Mouse (Mus musculus): ENCODE measurements at regions not wholly inside any gene's neighbourhood (a gene's known extent, or its start where the extent isn't known, plus 50 kb on each side); places are given as distances from the start of the nearest gene placed in this dataset.

DNA sequence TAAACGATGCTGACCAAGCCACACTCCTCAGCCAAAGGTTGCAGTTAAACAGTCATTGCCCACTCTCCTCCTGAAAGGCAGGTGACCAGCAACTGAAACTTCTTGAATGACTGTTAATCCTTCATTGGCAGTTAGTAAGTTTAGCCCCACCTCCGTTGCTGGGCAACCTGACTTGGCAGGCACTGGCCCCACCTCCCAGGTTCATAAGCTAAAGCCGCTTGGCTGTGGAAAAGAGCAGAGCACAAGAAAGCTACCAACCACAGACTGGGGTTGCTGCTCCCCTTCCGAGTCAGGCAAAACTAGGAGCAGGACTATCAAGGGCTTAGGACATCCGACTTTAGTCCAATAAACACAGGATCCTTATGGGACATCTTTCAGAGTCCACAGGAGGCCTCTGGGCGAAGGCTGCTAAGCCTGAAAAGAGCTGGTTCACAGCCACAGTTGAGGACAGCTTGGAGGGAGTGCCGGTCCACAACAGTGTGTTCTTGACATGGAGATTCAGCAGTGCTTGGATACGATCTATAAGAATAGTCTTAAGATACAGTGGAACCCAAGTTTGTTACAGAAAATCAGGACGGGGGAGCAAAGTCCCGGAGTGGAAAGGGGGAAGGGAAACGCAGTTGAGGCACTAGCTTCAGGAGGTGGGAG lies 67.7 kb upstream of the Kcnma1 start:
- ATAC-seq (ENCODE audit: low FRiP score, low TSS enrichment), result peak; percentile 62; the same call in 1 of the 2 replicates
- 22% methylated on average over 11 of the region's 11 CpGs for WGBS
- H3K4me3 ChIP-seq (ENCODE audit: low read length), result peak overlapping the region; percentile 17

DNA sequence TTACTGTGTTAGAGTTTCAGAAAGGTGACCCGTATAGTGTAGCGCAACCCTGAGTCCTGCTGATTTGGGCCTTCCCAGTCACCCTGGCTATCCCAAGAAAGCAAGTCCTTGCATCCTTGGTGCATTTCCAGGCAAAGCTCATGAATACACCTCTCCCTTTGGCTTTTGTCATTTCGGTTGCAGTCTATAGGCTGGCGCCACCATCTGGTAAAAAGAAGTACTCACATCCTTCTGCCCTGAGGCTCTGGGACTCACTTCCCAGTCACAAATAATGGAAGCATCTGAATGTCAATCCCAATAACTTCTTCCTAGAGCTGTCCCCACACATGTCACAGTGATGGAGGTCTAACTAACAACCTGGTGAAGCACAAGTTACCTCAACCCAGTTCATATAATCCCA lies 54.4 kb upstream of the Kcnma1 start:
- Histone ChIP-seq H3K4me2 (replicated peaks; ENCODE audit: low read depth, low read length) (no peak overlapping the region), H3K27ac (ENCODE audit: low read depth, low read length) (no peak overlapping the region), H3K27me3 (ENCODE audit: control insufficient read depth, insufficient read depth, low read length) (no peaks in the 10 kb centered on the region), H3K9me3 (ENCODE audit: control insufficient read depth, low read length) (no peaks in the 10 kb centered on the region), H3K36me3 (ENCODE audit: control insufficient read depth, insufficient read depth, low read length) (no peaks in the 10 kb centered on the region), H3K4me1 (ENCODE audit: control insufficient read depth, insufficient read depth, low read length) (no peaks in the 10 kb centered on the region), H3K9ac (ENCODE audit: low read depth, low read length) (no peak overlapping the region), H3K4me3 (ENCODE audit: low read length) (no peak overlapping the region)
- ATAC-seq (ENCODE audit: low FRiP score, low TSS enrichment), result no peak
- 60% methylated on average over 4 of the region's 4 CpGs for WGBS

More for the DNA sequence above, 67.7 kb upstream of the Kcnma1 start:
- Histone ChIP-seq H3K9ac (ENCODE audit: low read depth, low read length) (no peak overlapping the region), H3K27me3 (ENCODE audit: control insufficient read depth, insufficient read depth, low read length) (no peaks in the 10 kb centered on the region), H3K36me3 (ENCODE audit: control insufficient read depth, insufficient read depth, low read length) (no peaks in the 10 kb centered on the region), H3K4me2 (replicated peaks; ENCODE audit: low read depth, low read length) (peak overlapping the region; percentile 39), H3K4me1 (ENCODE audit: control insufficient read depth, insufficient read depth, low read length) (no peaks in the 10 kb centered on the region), H3K9me3 (ENCODE audit: control insufficient read depth, low read length) (no peaks in the 10 kb centered on the region), H3K27ac (ENCODE audit: low read depth, low read length) (no peak overlapping the region)

DNA sequence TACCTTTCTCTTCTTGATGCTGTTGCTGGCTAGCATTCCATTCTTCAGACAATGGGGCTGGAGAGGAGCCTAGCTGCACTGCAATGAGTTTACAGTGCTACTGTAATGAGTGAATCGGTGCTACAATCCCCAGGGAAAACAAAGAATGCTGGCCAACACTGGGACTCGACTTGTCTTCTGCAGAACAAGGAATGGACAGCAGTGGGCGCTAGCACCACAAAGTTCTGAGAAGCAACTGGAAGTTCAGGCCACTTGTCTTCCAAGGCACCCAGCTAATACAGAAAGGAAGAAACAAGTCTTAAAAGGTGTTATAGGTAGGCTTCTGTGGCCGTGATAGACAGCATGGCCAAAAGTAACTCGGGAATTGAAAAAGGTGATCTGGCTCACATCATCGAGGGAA lies 53.4 kb upstream of the Kcnma1 start:
- Histone ChIP-seq H3K4me2 (replicated peaks; ENCODE audit: low read depth, low read length) (no peak overlapping the region), H3K4me3 (ENCODE audit: low read length) (no peak overlapping the region), H3K27ac (ENCODE audit: low read depth, low read length) (no peak overlapping the region), H3K9ac (ENCODE audit: low read depth, low read length) (no peak overlapping the region), H3K36me3 (ENCODE audit: control insufficient read depth, insufficient read depth, low read length) (no peaks in the 10 kb centered on the region), H3K4me1 (ENCODE audit: control insufficient read depth, insufficient read depth, low read length) (no peaks in the 10 kb centered on the region), H3K9me3 (ENCODE audit: control insufficient read depth, low read length) (no peaks in the 10 kb centered on the region), H3K27me3 (ENCODE audit: control insufficient read depth, insufficient read depth, low read length) (no peaks in the 10 kb centered on the region)
- 43% methylated on average over 6 of the region's 6 CpGs for WGBS
- no peak for ATAC-seq (ENCODE audit: low FRiP score, low TSS enrichment)

DNA sequence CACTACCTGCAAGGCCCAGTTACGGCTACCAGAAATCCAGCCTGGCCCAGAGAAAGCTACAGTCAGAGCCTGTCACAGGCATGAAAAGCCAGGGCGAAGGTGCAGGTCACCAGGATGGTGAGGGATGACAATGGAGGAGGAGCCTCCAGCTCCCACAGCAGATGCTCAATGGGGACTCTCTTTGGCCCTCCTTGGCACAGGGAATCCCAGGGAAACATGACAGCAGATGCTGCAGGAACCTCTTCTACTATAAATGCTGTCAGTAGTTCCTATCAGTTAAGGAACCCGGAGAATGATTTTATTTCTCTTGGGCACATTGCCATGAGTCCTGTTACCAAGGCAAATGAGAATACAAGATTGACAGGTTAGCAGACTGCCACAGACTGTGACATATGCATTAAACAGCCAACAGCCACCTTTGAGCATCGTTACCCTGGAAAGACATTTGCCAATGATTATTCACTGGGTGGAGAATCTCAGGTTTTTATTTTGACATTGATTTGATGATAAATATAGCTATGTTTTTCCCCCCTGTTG lies 51.0 kb upstream of the Kcnma1 start:
- H3K27me3 ChIP-seq (ENCODE audit: control insufficient read depth, insufficient read depth, low read length), result no peaks in the 10 kb centered on the region
- 77% methylated on average over 4 of the region's 4 CpGs for WGBS
- H3K9ac ChIP-seq (ENCODE audit: low read depth, low read length), result no peak overlapping the region
- no peak overlapping the region for H3K4me2 ChIP-seq (replicated peaks; ENCODE audit: low read depth, low read length)
- H3K4me1 ChIP-seq (ENCODE audit: control insufficient read depth, insufficient read depth, low read length), result no peaks in the 10 kb centered on the region
- H3K4me3 ChIP-seq (ENCODE audit: low read length), result no peak overlapping the region
- H3K27ac ChIP-seq (ENCODE audit: low read depth, low read length), result no peak overlapping the region
- H3K9me3 ChIP-seq (ENCODE audit: control insufficient read depth, low read length), result no peaks in the 10 kb centered on the region
- ATAC-seq (ENCODE audit: low FRiP score, low TSS enrichment), result no peak
- H3K36me3 ChIP-seq (ENCODE audit: control insufficient read depth, insufficient read depth, low read length), result no peaks in the 10 kb centered on the region
